In the genomic region with DNA sequence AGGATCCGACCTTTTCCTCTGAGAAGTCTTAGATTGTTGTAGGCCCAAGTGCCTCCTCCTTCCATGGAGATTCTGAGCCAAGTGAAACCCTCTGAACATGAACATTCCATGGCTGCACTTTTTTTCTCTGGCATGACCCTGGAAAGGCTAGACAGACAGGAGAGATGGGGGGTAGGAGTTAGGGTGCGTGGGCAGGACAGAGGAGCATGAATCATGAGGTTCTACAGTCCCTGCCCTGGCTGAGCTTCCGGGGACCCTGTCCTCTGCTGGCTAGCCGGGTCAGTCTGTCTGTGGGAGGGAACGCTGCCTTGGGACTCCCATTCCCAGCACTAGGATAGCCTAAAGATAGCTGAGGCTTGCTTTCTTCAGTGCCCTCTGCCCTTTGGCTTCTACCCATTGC, we compare ENCODE assay signal across 20 mouse cellular contexts. TPM values are rescaled to one million over a fixed set of nuclear protein-coding genes. Genes with fewer than 3 reads are reported as not detected.
"Had no signal": no experiment of that assay in that cellular context is flagged by ENCODE, and none has a peak within 500 bp of the region (broad histone marks: within the 10 kb centered on the region; RNA-seq: fewer than 3 reads in every experiment).

No protein-coding gene starts in this region.

- H3K4me3 ChIP-seq: midbrain, embryonic 10.5 days; midbrain, embryonic 13.5 days; midbrain, embryonic 15.5 days; myocyte; neural tube, embryonic 13.5 days; neural tube, embryonic 15.5 days had no signal

- H3K9me3 ChIP-seq: midbrain, embryonic 10.5 days; midbrain, embryonic 13.5 days; midbrain, embryonic 15.5 days; neural tube, embryonic 13.5 days; neural tube, embryonic 15.5 days had no signal

- H3K27ac ChIP-seq: midbrain, embryonic 10.5 days; midbrain, embryonic 13.5 days; midbrain, embryonic 15.5 days; neural tube, embryonic 13.5 days; neural tube, embryonic 15.5 days had no signal

- DNase-seq: lung, adult 18-20 months; lung, embryonic 14.5 days; lung, postnatal 10 days; lung, postnatal 4 days; retina, postnatal 1 day; right cerebral cortex, adult 18-20 months; right cerebral cortex, postnatal 25 days; right cerebral cortex, postnatal 4 days; spleen, adult 18-20 months; thymus, adult 18-20 months; thymus, postnatal 14 days; thymus, postnatal 36 days had no signal

- H3K36me3 ChIP-seq: midbrain, embryonic 10.5 days; midbrain, embryonic 13.5 days; midbrain, embryonic 15.5 days; neural tube, embryonic 13.5 days had no signal

- H3K9ac ChIP-seq: lung, embryonic 14.5 days; midbrain, embryonic 13.5 days; midbrain, embryonic 15.5 days; neural tube, embryonic 13.5 days; neural tube, embryonic 15.5 days had no signal

- H3K4me2 ChIP-seq: lung, embryonic 14.5 days; midbrain, embryonic 13.5 days; midbrain, embryonic 15.5 days; neural tube, embryonic 13.5 days; neural tube, embryonic 15.5 days had no signal

- ATAC-seq: midbrain, embryonic 13.5 days; midbrain, embryonic 15.5 days had no signal

- H3K27me3 ChIP-seq: midbrain, embryonic 13.5 days; midbrain, embryonic 15.5 days; neural tube, embryonic 13.5 days; neural tube, embryonic 15.5 days had no signal

RNA-seq across cellular contexts. Expression of gene Ccdc24, which starts 27.9 kb away (rescaled TPM):
- total RNA-seq: megakaryocyte, adult 5-6 weeks; megakaryocyte-erythroid progenitor cell, adult 5-6 weeks had no signal

RNA-seq across cellular contexts. Expression of gene B4galt2, which starts 38.8 kb away (rescaled TPM):
- total RNA-seq: megakaryocyte, adult 5-6 weeks; megakaryocyte-erythroid progenitor cell, adult 5-6 weeks had no signal
